Mouse (Mus musculus): Measurements from ENCODE around the gene Anapc11. TPM values are rescaled to one million over a fixed set of nuclear protein-coding genes. Genes with fewer than 3 reads are reported as not detected.
"Not testable (repeated sequence)": the region's sequence is repeated elsewhere in the genome, so short reads cannot be mapped to it uniquely, and the experiment has no call there.

The Anapc11 gene
- 10 to 100 TPM; 54.0 to 55.6 TPM for total RNA-seq (2021)
- long read RNA-seq, experiment 1, transcript Anapc11-201 (3 exons, 3,229 nt), result major isoform, 46 of 54 reads
- long read RNA-seq, experiment 1, transcript Anapc11-202 (3 exons, 962 nt), result minor isoform, 6 of 54 reads
- long read RNA-seq, experiment 1, partial matches to known transcripts, result 2 of 54 reads
- long read RNA-seq, experiment 1, other reads (novel, unspliced or antisense), result 0 of 54 reads
- long read RNA-seq, experiment 2, transcript Anapc11-202 (3 exons, 962 nt), result minor isoform, 6 of 74 reads
- long read RNA-seq, experiment 2, transcript Anapc11-201 (3 exons, 3,229 nt), result major isoform, 64 of 74 reads
- long read RNA-seq, experiment 2, partial matches to known transcripts, result 2 of 74 reads
- long read RNA-seq, experiment 2, other reads (novel, unspliced or antisense), result 2 of 74 reads

GRCm38 (mm10) chr11:120598283-120598989 lies at the start of gene Anapc11, which contains the start of gene Alyref:
Gene Anapc11, plus strand, starts transcription at chr11:120598421.
Gene Alyref, minus strand, starts transcription at chr11:120598365.
- intact Hi-C loops (cut with DNase I; ENCODE audit: low total_unique reads), result no loop called here
- peak; percentile 94 for DNase-seq

GRCm38 (mm10) chr11:120548786-120549167 lies 49.4 kb upstream of the Anapc11 start:
- DNase-seq, result no peak
- intact Hi-C loops (cut with DNase I; ENCODE audit: low total_unique reads), result no loop called here

- intact Hi-C loops (cut with DNase I; ENCODE audit: low total_unique reads), result no loop called here
- DNase-seq, result peak; percentile 96
These were observed 48.9 kb upstream of the Anapc11 start, which contains the start of gene Mcrip1 for GRCm38 (mm10) chr11:120549168-120549945. Gene Mcrip1, minus strand, starts transcription at chr11:120549727.

GRCm38 (mm10) chr11:120549986-120550809 lies 48.0 kb upstream of the Anapc11 start:
- DNase-seq, result no peak
- intact Hi-C loops (cut with DNase I; ENCODE audit: low total_unique reads), result no loop called here

- peak; percentile 54 for DNase-seq
- intact Hi-C loops (cut with DNase I; ENCODE audit: low total_unique reads), result no loop called here
These were observed 47.3 kb upstream of the Anapc11 start, which contains the start of gene Ppp1r27 for GRCm38 (mm10) chr11:120550810-120551440. Gene Ppp1r27, minus strand, starts transcription at chr11:120551132.

GRCm38 (mm10) chr11:120552736-120553135 lies 45.5 kb upstream of the Anapc11 start:
- intact Hi-C loops (cut with DNase I; ENCODE audit: low total_unique reads), result no loop called here

GRCm38 (mm10) chr11:120554834-120555233 lies 43.4 kb upstream of the Anapc11 start:
- intact Hi-C loops (cut with DNase I; ENCODE audit: low total_unique reads), result no loop called here
- no peak for DNase-seq

More at GRCm38 (mm10) chr11:120552736-120553135, 45.5 kb upstream of the Anapc11 start:
- DNase-seq, result no peak

GRCm38 (mm10) chr11:120555260-120555659 lies 43.0 kb upstream of the Anapc11 start:
- intact Hi-C loops (cut with DNase I; ENCODE audit: low total_unique reads), result no loop called here

GRCm38 (mm10) chr11:120558843-120559242 lies 39.4 kb upstream of the Anapc11 start:
- DNase-seq, result not testable (repeated sequence)

More at GRCm38 (mm10) chr11:120555260-120555659, 43.0 kb upstream of the Anapc11 start:
- no peak for DNase-seq

GRCm38 (mm10) chr11:120560952-120561728 lies 37.1 kb upstream of the Anapc11 start:
- intact Hi-C loops (cut with DNase I; ENCODE audit: low total_unique reads), result loop anchor here (5.0 kb wide), 1 partner anchor 49 kb away; no protein-coding TSS in a partner anchor
- DNase-seq, result no peak

More at GRCm38 (mm10) chr11:120558843-120559242, 39.4 kb upstream of the Anapc11 start:
- intact Hi-C loops (cut with DNase I; ENCODE audit: low total_unique reads), result not testable (repeated sequence)

GRCm38 (mm10) chr11:120562949-120563348 lies 35.3 kb upstream of the Anapc11 start:
- DNase-seq, result no peak
- intact Hi-C loops (cut with DNase I; ENCODE audit: low total_unique reads), result loop anchor here (5.0 kb wide), 1 partner anchor 51 kb away; no protein-coding TSS in a partner anchor

- no peak for DNase-seq
- intact Hi-C loops (cut with DNase I; ENCODE audit: low total_unique reads), result no loop called here
These were observed 33.1 kb upstream of the Anapc11 start for GRCm38 (mm10) chr11:120565114-120565513.

GRCm38 (mm10) chr11:120568324-120568723 lies 29.9 kb upstream of the Anapc11 start:
- intact Hi-C loops (cut with DNase I; ENCODE audit: low total_unique reads), result no loop called here
- DNase-seq, result no peak

- intact Hi-C loops (cut with DNase I; ENCODE audit: low total_unique reads), result no loop called here
These were observed 27.1 kb upstream of the Anapc11 start for GRCm38 (mm10) chr11:120571122-120571521.

GRCm38 (mm10) chr11:120571754-120572416 lies 26.3 kb upstream of the Anapc11 start:
- intact Hi-C loops (cut with DNase I; ENCODE audit: low total_unique reads), result no loop called here
- no peak for DNase-seq

More at GRCm38 (mm10) chr11:120571122-120571521, 27.1 kb upstream of the Anapc11 start:
- DNase-seq, result no peak

- intact Hi-C loops (cut with DNase I; ENCODE audit: low total_unique reads), result no loop called here
- DNase-seq, result no peak
These were observed 25.8 kb upstream of the Anapc11 start for GRCm38 (mm10) chr11:120572417-120572751.
